Mouse (Mus musculus) stomach, embryonic 15.5 days (tissue): ENCODE results near the gene Gm3448. TPM values are rescaled to one million over a fixed set of nuclear protein-coding genes. Genes with fewer than 3 reads are reported as not detected.
"Not testable (repeated sequence)": the region's sequence is repeated elsewhere in the genome, so short reads cannot be mapped to it uniquely, and the experiment has no call there.

ENCODE experiments used
- ATAC-seq: fragments of 200-750 bp; cut with Nextera tagmentation; 2 replicates; pipeline ENCODE4 v1.8.0; 2017; ENCODE audit warnings: low read depth, moderate number of reproducible peaks, moderate TSS enrichment; ENCODE audit not compliant: insufficient read depth, low FRiP score
- H3K27ac ChIP-seq: fragments of 300-500 bp; sonication (generic); 2 replicates; pipeline ENCODE4 v1.5.1; 2015; ENCODE audit warnings: mild to moderate bottlenecking, inconsistent platforms
- H3K27me3 ChIP-seq: fragments of 300-500 bp; sonication (generic); replicated peaks from 2 replicates; pipeline ENCODE4 v1.6.1; 2015; ENCODE audit warnings: inconsistent platforms
- H3K36me3 ChIP-seq: fragments of 300-500 bp; sonication (generic); 2 replicates; pipeline ENCODE4 v1.6.1; 2015; ENCODE audit warnings: inconsistent platforms
- H3K4me1 ChIP-seq: fragments of 300-500 bp; sonication (generic); 2 replicates; pipeline ENCODE4 v1.6.1; 2015; ENCODE audit warnings: inconsistent platforms
- H3K4me2 ChIP-seq: fragments of 300-500 bp; sonication (generic); 2 replicates; pipeline ENCODE4 v1.6.1; 2015; ENCODE audit warnings: mild to moderate bottlenecking, inconsistent platforms
- H3K4me3 ChIP-seq: fragments of 300-500 bp; sonication (generic); replicated peaks from 2 replicates; pipeline ENCODE4 v1.5.1; 2015; ENCODE audit warnings: inconsistent platforms
- H3K9ac ChIP-seq: fragments of 300-500 bp; sonication (generic); 2 replicates; pipeline ENCODE4 v1.6.1; 2015; ENCODE audit warnings: inconsistent platforms
- H3K9me3 ChIP-seq: fragments of 300-500 bp; sonication (generic); 2 replicates; pipeline ENCODE4 v1.6.1; 2016; ENCODE audit warnings: inconsistent platforms
- WGBS: fragments of 180-500 bp; shearing (Covaris S2); methylation state at CpG from one replicate; pipeline ENCODE4 v1.1.7; 2015; 5-methylcytosine and 5-hydroxymethylcytosine counted together
- polyA plus RNA-seq: library from polyadenylated mRNA; unstranded; fragments of >200 nt; fragmentation: Nextera tagmentation; extraction: Ambion mirVana; gene quantifications from 2 replicates; pipeline ENCODE4 v1.2.1, GENCODE M21; 2015

Gm3448 gene
- polyA plus RNA-seq, 1 experiment from 2014 or later: 5.2 TPM

DNA sequence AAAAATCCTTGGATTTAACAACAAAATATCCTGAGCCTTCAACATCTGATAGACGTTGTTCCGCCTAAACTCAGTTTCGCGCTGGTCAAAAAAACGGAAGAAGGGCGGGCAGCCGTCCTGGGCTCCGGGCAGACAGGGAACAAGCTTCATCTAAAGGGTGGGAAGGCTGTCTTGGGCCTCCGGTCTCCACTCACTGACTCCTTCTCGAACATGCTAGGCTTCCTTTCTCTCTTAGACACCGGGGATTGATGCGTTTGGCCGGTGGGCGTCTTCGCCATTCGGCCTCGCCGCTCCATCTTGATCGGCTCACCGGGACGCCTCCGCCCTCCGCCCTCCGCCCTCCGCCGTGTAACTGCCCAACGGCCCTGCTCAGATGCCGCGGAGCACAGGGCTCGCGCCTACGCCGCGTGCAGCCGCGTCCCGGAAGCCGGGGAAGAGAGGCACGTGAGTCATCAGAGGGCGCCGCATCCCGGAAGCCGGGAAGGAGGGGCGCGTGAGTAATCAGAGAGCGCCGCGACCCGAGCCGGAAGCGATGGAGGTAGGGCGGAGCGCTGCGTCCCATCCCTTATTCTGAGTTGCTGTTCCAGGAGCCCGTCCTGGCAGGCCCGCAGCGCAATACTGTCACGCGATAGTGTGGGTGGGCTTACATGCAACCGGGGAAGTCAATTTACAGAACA, 62.8 kb downstream of the Gm3448 start, which contains the start of the genes 9030025P20Rik and Gm3417:
Gene 9030025P20Rik (plus strand): TSS at position 107 of the 677 bp plus-strand sequence.
Gene Gm3417 (minus strand): TSS at position 429 of the 677 bp plus-strand sequence.
- H3K4me2 ChIP-seq, H3K9me3 ChIP-seq: not testable (repeated sequence)
- no CpG with 5 or more reads among the region's 60 CpGs for WGBS

DNA sequence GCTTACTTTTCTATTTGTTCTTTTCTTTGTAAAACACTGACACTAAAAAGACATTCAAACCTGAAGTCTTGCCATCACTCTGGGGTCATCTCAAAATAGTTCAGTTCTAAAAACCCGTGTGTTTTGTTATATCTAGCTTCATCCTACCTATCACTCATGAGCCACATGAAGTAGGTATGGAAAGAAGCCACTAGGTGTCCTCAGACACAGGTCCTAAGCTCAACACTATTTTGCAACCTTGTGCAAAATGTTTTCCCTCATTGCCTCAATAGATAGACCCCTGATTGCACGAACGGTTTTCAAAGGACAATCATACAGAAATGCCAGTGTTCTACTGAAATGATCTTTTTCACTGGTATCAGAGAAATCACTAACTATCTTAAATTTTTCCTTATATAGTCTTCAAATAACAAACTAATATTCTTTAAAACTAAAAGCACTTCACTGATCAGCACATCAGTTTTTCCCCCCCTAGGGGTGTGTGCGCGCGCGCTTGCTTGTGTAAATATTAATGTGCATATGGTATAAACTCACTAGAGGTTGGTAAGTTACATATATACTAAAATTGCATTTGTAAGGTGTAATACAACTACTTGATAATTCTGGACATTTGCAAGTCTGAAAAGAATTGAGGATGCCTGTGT, 63.5 kb downstream of the Gm3448 start:
- not testable (repeated sequence) for H3K4me3 ChIP-seq, H3K9ac ChIP-seq, H3K9me3 ChIP-seq, H3K27me3 ChIP-seq, H3K4me2 ChIP-seq, H3K27ac ChIP-seq, H3K36me3 ChIP-seq, H3K4me1 ChIP-seq
- 0 out of 2 replicates have a peak, but pooled peaks have one; percentile 32 for ATAC-seq
- under 1% methylated on average over 4 of the region's 7 CpGs for WGBS

More for the DNA sequence above, 62.8 kb downstream of the Gm3448 start, which contains the start of the genes 9030025P20Rik and Gm3417:
- H3K27ac ChIP-seq, H3K27me3 ChIP-seq, H3K4me1 ChIP-seq, H3K36me3 ChIP-seq, H3K9ac ChIP-seq, H3K4me3 ChIP-seq: not testable (repeated sequence)
- peak; percentile 97 for ATAC-seq

DNA sequence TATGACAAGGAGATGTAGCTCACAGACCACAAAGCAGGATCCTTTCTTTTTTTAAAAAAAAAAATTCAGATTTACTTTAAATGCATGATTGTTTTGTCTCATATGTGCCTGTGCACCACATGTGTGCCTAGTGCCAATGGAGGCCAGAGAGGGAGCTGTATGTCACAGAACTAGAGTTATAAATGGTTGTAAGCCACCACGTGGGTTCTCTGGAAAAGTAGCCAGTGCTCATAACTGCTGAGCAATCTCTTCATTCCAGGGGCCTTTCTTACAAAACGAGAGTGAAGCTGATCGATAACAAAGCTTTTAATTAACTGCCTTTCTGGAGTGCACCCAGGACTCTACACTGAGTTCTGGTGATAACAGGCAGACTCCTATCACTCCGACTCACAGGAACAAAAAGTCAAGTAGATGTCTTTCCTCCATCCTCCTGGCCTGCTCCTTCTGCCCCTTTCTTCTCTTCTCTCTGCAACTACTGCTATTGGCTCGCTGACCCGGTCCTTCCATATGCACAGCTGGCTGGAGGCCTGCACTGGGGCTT, 72.9 kb downstream of the Gm3448 start:
- peak; percentile 59; the same call in 1 of the 2 replicates for ATAC-seq
- H3K4me1 ChIP-seq, H3K36me3 ChIP-seq, H3K27me3 ChIP-seq, H3K9me3 ChIP-seq, H3K9ac ChIP-seq, H3K27ac ChIP-seq, H3K4me3 ChIP-seq, H3K4me2 ChIP-seq: not testable (repeated sequence)
- no CpG with 5 or more reads among the region's 6 CpGs for WGBS

DNA sequence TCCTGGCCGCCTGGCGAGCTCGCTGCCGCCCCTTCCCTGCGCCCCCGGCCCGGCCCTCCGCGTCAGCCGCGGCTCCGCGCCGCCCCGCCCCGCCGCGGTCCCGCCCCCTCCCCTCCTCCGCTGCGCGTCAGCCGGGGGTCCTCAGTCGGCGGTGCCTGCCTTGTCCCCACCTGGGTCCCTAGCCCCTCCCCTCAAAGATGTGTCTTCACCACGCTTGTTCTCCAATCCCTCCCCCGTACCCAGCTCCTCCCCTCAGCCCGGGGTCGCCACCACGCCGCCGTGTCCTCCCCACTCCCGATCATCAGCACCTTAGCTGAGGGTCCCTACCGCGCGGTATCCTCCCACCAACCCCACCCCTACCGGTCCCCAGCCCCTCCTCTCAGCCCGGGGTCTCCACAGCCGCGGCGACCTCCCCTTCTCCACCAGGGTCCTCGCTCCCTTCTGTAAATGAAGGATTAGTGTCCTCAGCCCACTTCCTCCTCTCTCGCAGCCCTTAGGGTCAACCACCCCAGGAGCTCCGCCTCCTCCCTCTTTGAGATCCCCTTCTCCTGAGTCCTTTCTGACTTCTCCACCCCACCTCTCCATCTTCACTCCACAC, 79.7 kb downstream of the Gm3448 start:
- not testable (repeated sequence) for H3K9me3 ChIP-seq, H3K4me2 ChIP-seq, H3K9ac ChIP-seq, H3K4me3 ChIP-seq, H3K4me1 ChIP-seq, H3K27ac ChIP-seq, H3K27me3 ChIP-seq, H3K36me3 ChIP-seq
- ATAC-seq: peak; percentile 75
- WGBS: no CpG with 5 or more reads among the region's 44 CpGs

DNA sequence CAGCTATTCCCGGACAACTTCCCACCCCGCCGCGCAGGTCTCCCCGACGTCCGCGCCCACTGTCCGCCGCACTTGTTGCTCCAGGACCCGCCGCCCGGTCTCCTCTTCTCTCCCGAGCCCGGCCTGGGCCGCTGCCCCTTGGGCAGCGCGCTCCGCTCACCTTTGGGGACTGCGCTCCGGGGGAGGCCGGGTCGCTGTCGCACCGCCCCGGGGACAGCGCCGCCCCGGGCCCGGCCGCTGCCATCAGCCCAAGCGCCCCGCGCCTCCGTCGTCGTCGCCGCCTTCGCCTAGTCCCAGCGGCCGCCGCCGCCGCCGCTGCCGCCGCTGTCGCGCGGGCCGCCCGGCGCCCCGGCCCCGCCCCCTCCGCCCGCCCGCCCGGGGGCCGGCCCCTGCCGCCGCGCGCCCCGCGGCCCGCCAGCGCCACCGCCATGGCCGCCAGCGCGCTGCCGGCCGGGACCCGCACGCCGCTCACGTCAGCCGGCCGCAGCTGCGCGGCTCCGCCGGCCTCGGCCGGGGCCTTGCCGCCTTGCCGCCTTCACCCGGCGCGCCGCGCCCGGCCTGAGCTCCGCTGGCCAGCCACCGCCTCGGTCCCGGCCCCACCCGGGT, 80.3 kb downstream of the Gm3448 start, which contains the start of gene Phf10:
Gene Phf10 (minus strand): TSS at position 323 of the 606 bp plus-strand sequence.
- not testable (repeated sequence) for H3K36me3 ChIP-seq, H3K9me3 ChIP-seq, H3K4me1 ChIP-seq, H3K27me3 ChIP-seq
- WGBS: under 1% methylated on average over 39 of the region's 100 CpGs
- peak within 1 kb of the TSS; percentile 88 for H3K4me2 ChIP-seq
- H3K9ac ChIP-seq: peak within 1 kb of the TSS; percentile 73
- peak within 1 kb of the TSS; percentile 73; the same call in 1 of the 2 replicates for H3K27ac ChIP-seq
- peak; percentile 76 for ATAC-seq
- H3K4me3 ChIP-seq: peak within 1 kb of the TSS; percentile 72

DNA sequence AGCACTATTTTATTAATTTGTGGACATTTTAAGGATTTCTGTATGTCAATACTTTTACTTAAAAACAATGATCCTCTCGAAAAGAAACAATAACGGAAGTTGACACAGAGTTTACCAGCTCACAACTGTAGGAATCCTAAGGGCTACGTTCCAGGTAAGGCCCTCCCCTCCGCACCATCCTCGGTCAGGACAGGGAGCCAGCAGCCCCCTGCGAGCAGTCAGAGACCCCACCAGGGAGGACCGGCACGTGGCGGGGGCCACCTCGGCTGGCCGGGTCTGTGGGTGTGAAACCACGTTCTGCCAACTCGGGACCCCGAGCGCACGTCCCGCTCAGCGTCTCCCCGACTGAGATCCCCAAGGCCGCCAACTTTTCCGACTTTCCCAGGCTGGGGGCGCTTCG, 80.8 kb downstream of the Gm3448 start:
- Histone ChIP-seq H3K27me3 (no peaks in the 10 kb centered on the region), H3K36me3 (no peaks in the 10 kb centered on the region; the same call in 1 of the 2 replicates), H3K4me3 (peak overlapping the region; percentile 72), H3K9me3 (no peaks in the 10 kb centered on the region), H3K27ac (no peak overlapping the region), H3K4me2 (peak overlapping the region; percentile 88), H3K4me1 (peaks cover 3% of the 10 kb centered on the region; the same call in 1 of the 2 replicates), H3K9ac (peak overlapping the region; percentile 73)
- WGBS: under 1% methylated on average over 20 of the region's 23 CpGs
- peak; percentile 21; the same call in 1 of the 2 replicates for ATAC-seq

DNA sequence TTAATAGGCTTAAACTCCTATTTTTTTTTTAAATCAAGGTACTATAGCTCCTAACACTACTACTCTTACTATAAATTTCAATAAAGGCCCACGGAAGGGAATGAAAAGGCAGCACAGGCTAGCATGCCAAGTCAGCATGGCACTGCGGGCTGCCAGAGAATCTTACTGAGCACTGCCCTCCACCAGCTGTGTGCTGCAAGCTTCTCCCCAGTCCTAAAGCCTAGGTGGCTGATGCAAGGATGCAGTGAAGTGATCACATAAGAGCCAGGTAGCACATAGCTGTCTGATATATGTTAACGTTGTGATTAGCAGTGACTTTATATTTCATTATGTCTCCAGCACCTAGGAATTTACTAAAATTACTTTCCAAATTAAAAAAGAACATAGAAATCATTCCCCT, 81.4 kb downstream of the Gm3448 start:
- H3K27me3 ChIP-seq: no peaks in the 10 kb centered on the region
- H3K36me3 ChIP-seq: no peaks in the 10 kb centered on the region; the same call in 1 of the 2 replicates
- no peak for ATAC-seq
- H3K27ac ChIP-seq: no peak overlapping the region
- H3K4me2 ChIP-seq: peak overlapping the region; percentile 55
- no peaks in the 10 kb centered on the region for H3K9me3 ChIP-seq
- peak overlapping the region; percentile 31 for H3K4me3 ChIP-seq
- H3K9ac ChIP-seq: no peak overlapping the region
- H3K4me1 ChIP-seq: peaks cover 3% of the 10 kb centered on the region; the same call in 1 of the 2 replicates
- 19% methylated on average over 3 of the region's 3 CpGs for WGBS

DNA sequence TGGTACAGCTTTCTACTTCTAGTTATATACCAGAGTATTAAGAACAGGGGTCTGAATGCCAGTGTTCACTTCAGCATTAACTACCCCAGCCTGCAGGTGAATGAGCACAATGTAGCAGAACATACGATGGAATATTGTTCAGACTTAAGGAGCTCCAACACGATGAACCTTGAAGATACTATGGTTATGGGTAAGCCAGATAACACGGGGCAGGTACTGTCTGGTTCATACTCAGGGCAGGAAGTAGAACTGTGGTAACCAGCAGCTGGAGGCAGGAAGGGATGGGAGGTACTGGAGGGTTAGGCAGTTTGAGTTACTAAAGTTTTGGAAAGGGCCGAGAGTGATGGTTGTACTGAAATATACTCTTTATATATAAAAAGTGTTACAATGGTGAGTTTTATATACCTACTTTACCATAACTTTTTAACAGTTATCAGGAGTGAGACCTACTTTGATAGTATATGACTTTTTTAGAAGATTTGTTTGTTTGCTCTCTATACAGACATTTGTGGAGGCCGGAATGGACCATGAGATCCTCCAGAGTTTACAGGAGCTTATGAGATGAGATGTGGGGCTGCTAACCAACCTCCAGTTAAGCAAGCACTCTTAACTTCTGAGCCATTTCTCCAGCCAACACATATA, 82.5 kb downstream of the Gm3448 start:
- Histone ChIP-seq H3K27ac (no peak overlapping the region), H3K4me3 (no peak overlapping the region), H3K4me1 (peaks cover 3% of the 10 kb centered on the region; the same call in 1 of the 2 replicates), H3K9ac (no peak overlapping the region), H3K4me2 (no peak overlapping the region), H3K9me3 (no peaks in the 10 kb centered on the region), H3K36me3 (peaks cover 5% of the 10 kb centered on the region; the same call in 1 of the 2 replicates), H3K27me3 (no peaks in the 10 kb centered on the region)
- no peak for ATAC-seq
- WGBS: 82% methylated on average over 5 of the region's 5 CpGs

DNA sequence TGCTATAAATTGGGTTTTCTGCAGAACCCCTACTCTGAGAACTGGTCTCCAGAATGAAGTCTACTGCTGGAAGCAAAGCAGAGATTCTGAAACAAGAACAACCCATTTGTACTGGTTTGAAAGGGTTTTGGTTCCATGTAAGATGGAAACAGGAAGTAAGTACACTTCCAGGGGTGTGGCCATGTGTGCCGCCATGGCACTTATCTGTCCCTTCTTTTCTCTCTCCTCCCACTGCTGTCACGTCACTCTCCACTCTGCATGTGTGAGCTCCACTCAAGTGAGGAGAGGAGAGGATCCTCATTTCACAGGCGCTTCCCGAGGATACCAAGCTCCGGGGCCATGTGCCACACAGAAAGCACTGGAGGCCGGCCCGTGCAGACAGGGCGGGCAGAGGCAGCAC, 87.9 kb downstream of the Gm3448 start:
- WGBS: 81% methylated on average over 8 of the region's 8 CpGs
- no peaks in the 10 kb centered on the region for H3K27me3 ChIP-seq
- ATAC-seq: no peak
- H3K4me3 ChIP-seq: no peak overlapping the region
- H3K36me3 ChIP-seq: peaks cover 24% of the 10 kb centered on the region
- H3K4me1 ChIP-seq: no peaks in the 10 kb centered on the region
- no peak overlapping the region for H3K27ac ChIP-seq
- no peak overlapping the region for H3K4me2 ChIP-seq
- H3K9me3 ChIP-seq: no peaks in the 10 kb centered on the region
- H3K9ac ChIP-seq: no peak overlapping the region

DNA sequence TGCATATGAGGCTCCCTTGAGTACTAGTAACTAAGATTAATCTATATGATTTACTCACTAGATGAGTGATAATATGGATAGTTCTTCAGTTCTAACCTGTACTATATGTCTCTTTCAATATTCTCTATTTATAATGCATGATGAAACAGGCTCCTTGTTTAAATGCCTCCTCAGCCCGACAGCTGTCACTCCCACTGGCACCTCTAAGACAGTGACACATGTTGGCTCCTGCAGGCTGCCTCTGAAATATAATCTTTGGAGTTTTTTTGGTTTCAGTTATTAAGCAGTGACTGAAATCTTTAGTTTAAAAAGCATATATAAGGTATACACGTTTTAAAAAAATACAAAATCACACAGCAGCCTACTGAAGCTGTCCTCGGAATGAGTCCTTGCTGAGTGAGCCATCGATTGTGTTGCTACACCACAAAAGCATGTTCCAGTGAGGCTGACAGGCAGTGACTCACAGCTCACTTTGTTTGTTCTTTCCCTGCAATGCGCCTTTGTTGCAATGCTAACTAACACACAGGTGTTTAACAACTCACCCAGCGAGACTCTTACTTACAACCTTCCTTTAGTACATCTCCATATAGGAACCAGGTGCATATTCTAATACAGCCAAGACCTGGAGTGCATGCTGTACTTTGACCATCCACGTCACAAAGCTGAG, 92.0 kb downstream of the Gm3448 start:
- Histone ChIP-seq H3K9ac (no peak overlapping the region), H3K36me3 (peaks cover 31% of the 10 kb centered on the region), H3K4me1 (peaks cover 2% of the 10 kb centered on the region; the same call in 1 of the 2 replicates), H3K27me3 (no peaks in the 10 kb centered on the region), H3K4me2 (no peak overlapping the region), H3K4me3 (no peak overlapping the region), H3K9me3 (no peaks in the 10 kb centered on the region), H3K27ac (no peak overlapping the region)
- WGBS: 80% methylated on average over 7 of the region's 7 CpGs
- no peak for ATAC-seq
